Mouse (Mus musculus) G1E (cell line): Measurements from ENCODE around the gene Idh1. TPM values are rescaled to one million over a fixed set of nuclear protein-coding genes. Genes with fewer than 3 reads are reported as not detected.
A peak's percentile ranks its signal among the peaks of the same experiment; 100 is the strongest.

Experiments used
- ATAC-seq: 2 replicates; pipeline ENCODE4 v1.8.0; 2016; ENCODE audit warnings: mild to moderate bottlenecking; ENCODE audit not compliant: insufficient number of reproducible peaks, poor library complexity, low FRiP score, severe bottlenecking; ENCODE audit errors: extremely low read depth
- DNase-seq: peaks from one replicate; pipeline ENCODE4 v3.0.0; 2012; ENCODE audit warnings: low spot score
- H3K27me3 ChIP-seq: 2 replicates; pipeline ENCODE4 v1.6.1; 2012; ENCODE audit warnings: mild to moderate bottlenecking, low read length, inconsistent platforms; ENCODE audit not compliant: insufficient read depth
- H3K36me3 ChIP-seq: replicated peaks from 2 replicates; pipeline ENCODE3; 2012; ENCODE audit warnings: mild to moderate bottlenecking, inconsistent platforms
- H3K4me1 ChIP-seq: 2 replicates; pipeline ENCODE4 v1.6.1; 2012; ENCODE audit warnings: low read depth, low read length, inconsistent platforms, mixed read lengths; ENCODE audit not compliant: insufficient read depth
- H3K4me3 ChIP-seq: 2 replicates; pipeline ENCODE4 v1.5.1; 2012; ENCODE audit warnings: low read depth, mild to moderate bottlenecking, inconsistent platforms, low read length, moderate library complexity, mixed read lengths
- H3K9me3 ChIP-seq: replicated peaks from 2 replicates; pipeline ENCODE4 v1.6.1; 2012; ENCODE audit warnings: inconsistent platforms
- CTCF ChIP-seq: IDR thresholded peaks from 2 replicates; pipeline ENCODE4 v1.5.1; 2012; ENCODE audit warnings: low read depth, low read length, inconsistent platforms, mixed read lengths
- GATA1 ChIP-seq: IDR thresholded peaks from 2 replicates; pipeline ENCODE4 v1.6.1; 2012; ENCODE audit warnings: borderline replicate concordance, low read length, inconsistent platforms, mixed read lengths
- GATA2 ChIP-seq: IDR thresholded peaks from 2 replicates; pipeline ENCODE4 v1.6.1; 2012; ENCODE audit warnings: low read depth, low read length, inconsistent platforms, borderline replicate concordance
- POLR2AphosphoS5 ChIP-seq: IDR thresholded peaks from 2 replicates; pipeline ENCODE4 v1.6.1; 2012; ENCODE audit warnings: low read depth, low read length, inconsistent platforms; ENCODE audit not compliant: insufficient replicate concordance
- TAL1 ChIP-seq: conservative IDR thresholded peaks from 2 replicates; pipeline ENCODE4 v1.6.1; 2012; ENCODE audit warnings: low read depth, low read length, inconsistent platforms, mixed read lengths
- polyA plus RNA-seq: library from polyadenylated mRNA; stranded (reverse); fragments of >175 nt; gene quantifications from 2 replicates; pipeline ENCODE4 v1.2.3, GENCODE M21; 2012
- total RNA-seq, 2 experiments: library from RNA; stranded (forward) in 1 of 2; stranded (reverse) in 1 of 2; fragments of 200-1000 nt in 1 of 2; fragments of >200 nt in 1 of 2; fragmentation: Nextera tagmentation in 1 of 2; gene quantifications; 2 replicates each; pipeline ENCODE4 v1.2.3; 2014 to 2017

Gene Idh1
- total and polyA plus RNA-seq, 3 experiments: 1.9 to 111 (median 29.9) TPM

- DNase-seq (no peak), ATAC-seq (peak; percentile 30)
- Histone ChIP-seq H3K27me3 (no peaks in the 10 kb centered on the region), H3K4me3 (no peak overlapping the region; the same call in 1 of the 2 replicates), H3K9me3 (no peaks in the 10 kb centered on the region), H3K4me1 (peaks cover 24% of the 10 kb centered on the region), H3K36me3 (peaks cover 72% of the 10 kb centered on the region)
- TF ChIP-seq TAL1 (no peak), POLR2AphosphoS5 (no peak), GATA2 (no peak), GATA1 (no peak), CTCF (no peak)
Measured at GRCm38 (mm10) chr1:65169536-65169935, 16.8 kb downstream of the Idh1 start.

GRCm38 (mm10) chr1:65167496-65167895 is 18.8 kb downstream of the Idh1 start:
- Histone ChIP-seq H3K36me3 (peaks cover 68% of the 10 kb centered on the region), H3K4me3 (no peak overlapping the region), H3K4me1 (peaks cover 23% of the 10 kb centered on the region), H3K9me3 (no peaks in the 10 kb centered on the region), H3K27me3 (no peaks in the 10 kb centered on the region)
- no peak for TF ChIP-seq POLR2AphosphoS5
- no peak for TF ChIP-seq TAL1
- TF ChIP-seq GATA2: no peak
- no peak for TF ChIP-seq GATA1
- TF ChIP-seq CTCF: no peak
- ATAC-seq (no peak), DNase-seq (no peak)

- ATAC-seq (no peak), DNase-seq (no peak)
- Histone ChIP-seq H3K4me3 (no peak overlapping the region), H3K4me1 (no peaks in the 10 kb centered on the region), H3K9me3 (no peaks in the 10 kb centered on the region), H3K36me3 (peaks cover 61% of the 10 kb centered on the region), H3K27me3 (no peaks in the 10 kb centered on the region)
- no peak for TF ChIP-seq GATA1
- no peak for TF ChIP-seq TAL1
- no peak for TF ChIP-seq CTCF
- TF ChIP-seq POLR2AphosphoS5: no peak
- no peak for TF ChIP-seq GATA2
Measured at GRCm38 (mm10) chr1:65162210-65162609, 24.1 kb downstream of the Idh1 start.

- no peaks in the 10 kb centered on the region for H3K9me3 ChIP-seq
- no peak overlapping the region for H3K4me3 ChIP-seq
- TF ChIP-seq CTCF: no peak
- TF ChIP-seq GATA2: no peak
- TF ChIP-seq POLR2AphosphoS5: no peak
- no peak for TF ChIP-seq TAL1
- TF ChIP-seq GATA1: no peak
- ATAC-seq (no peak), DNase-seq (no peak)
- H3K4me1 ChIP-seq: no peaks in the 10 kb centered on the region
- peaks cover 21% of the 10 kb centered on the region for H3K36me3 ChIP-seq
- no peaks in the 10 kb centered on the region for H3K27me3 ChIP-seq
Measured at GRCm38 (mm10) chr1:65156111-65156510, 30.2 kb downstream of the Idh1 start.

GRCm38 (mm10) chr1:65154814-65155213 is 31.5 kb downstream of the Idh1 start:
- TF ChIP-seq CTCF: no peak
- TF ChIP-seq GATA1: no peak
- TF ChIP-seq GATA2: no peak
- no peak for TF ChIP-seq POLR2AphosphoS5
- no peak for TF ChIP-seq TAL1
- Histone ChIP-seq H3K4me1 (no peaks in the 10 kb centered on the region), H3K9me3 (no peaks in the 10 kb centered on the region), H3K27me3 (no peaks in the 10 kb centered on the region), H3K36me3 (peaks cover 10% of the 10 kb centered on the region), H3K4me3 (no peak overlapping the region)
- DNase-seq: no peak
- no peak for ATAC-seq

- no peak for DNase-seq
- Histone ChIP-seq H3K9me3 (no peaks in the 10 kb centered on the region; the same call in 1 of the 2 replicates), H3K36me3 (no peaks in the 10 kb centered on the region), H3K4me1 (no peaks in the 10 kb centered on the region), H3K4me3 (no peak overlapping the region), H3K27me3 (no peaks in the 10 kb centered on the region)
- TF ChIP-seq CTCF (no peak), GATA1 (no peak), TAL1 (no peak), POLR2AphosphoS5 (no peak), GATA2 (no peak)
- ATAC-seq: no peak
Measured at GRCm38 (mm10) chr1:65147971-65148370, 38.3 kb downstream of the Idh1 start.

- H3K9me3 ChIP-seq: no peaks in the 10 kb centered on the region; the same call in 1 of the 2 replicates
- H3K27me3 ChIP-seq: no peaks in the 10 kb centered on the region
- no peaks in the 10 kb centered on the region for H3K4me1 ChIP-seq
- ATAC-seq (no peak), DNase-seq (no peak)
- H3K4me3 ChIP-seq: no peak overlapping the region
- no peaks in the 10 kb centered on the region for H3K36me3 ChIP-seq
- TF ChIP-seq GATA1 (no peak), POLR2AphosphoS5 (no peak), TAL1 (no peak), CTCF (no peak), GATA2 (no peak)
Measured at GRCm38 (mm10) chr1:65147326-65147725, 39.0 kb downstream of the Idh1 start.
